Mouse (Mus musculus) neural tube, embryonic 15.5 days (tissue): Measurements from ENCODE around the gene Zfp97. TPM values are rescaled to one million over a fixed set of nuclear protein-coding genes. Genes with fewer than 3 reads are reported as not detected.
"Not testable (repeated sequence)": the region's sequence is repeated elsewhere in the genome, so short reads cannot be mapped to it uniquely, and the experiment has no call there.

Experiments used
- ATAC-seq: fragments of 200-750 bp; cut with Nextera tagmentation; 2 replicates; pipeline ENCODE4 v1.8.0; 2017; ENCODE audit warnings: mild to moderate bottlenecking, moderate TSS enrichment, moderate library complexity; ENCODE audit not compliant: low FRiP score
- H3K27ac ChIP-seq: fragments of 300-500 bp; sonication (generic); replicated peaks from 2 replicates; pipeline ENCODE4 v1.5.1; 2015; ENCODE audit warnings: mild to moderate bottlenecking, inconsistent platforms
- H3K27me3 ChIP-seq: fragments of 300-500 bp; sonication (generic); replicated peaks from 2 replicates; pipeline ENCODE4 v1.6.1; 2015; ENCODE audit warnings: inconsistent platforms
- H3K36me3 ChIP-seq: fragments of 300-500 bp; sonication (generic); 2 replicates; pipeline ENCODE4 v1.6.1; 2015; ENCODE audit warnings: inconsistent platforms
- H3K4me1 ChIP-seq: fragments of 300-500 bp; sonication (generic); 2 replicates; pipeline ENCODE4 v1.6.1; 2015; ENCODE audit warnings: inconsistent platforms
- H3K4me2 ChIP-seq: fragments of 300-500 bp; sonication (generic); 2 replicates; pipeline ENCODE4 v1.6.1; 2015; ENCODE audit warnings: inconsistent platforms, mild to moderate bottlenecking, moderate library complexity
- H3K4me3 ChIP-seq: fragments of 300-500 bp; sonication (generic); replicated peaks from 2 replicates; pipeline ENCODE4 v1.5.1; 2015; ENCODE audit warnings: mild to moderate bottlenecking, inconsistent platforms
- H3K9ac ChIP-seq: fragments of 300-500 bp; sonication (generic); replicated peaks from 2 replicates; pipeline ENCODE4 v1.6.1; 2015; ENCODE audit warnings: mild to moderate bottlenecking, inconsistent platforms
- H3K9me3 ChIP-seq: fragments of 300-500 bp; sonication (generic); replicated peaks from 2 replicates; pipeline ENCODE4 v1.6.1; 2016; ENCODE audit warnings: inconsistent platforms
- WGBS: fragments of 180-500 bp; shearing (Covaris S2); methylation state at CpG from one replicate; pipeline ENCODE4 v1.1.7; 2015; ENCODE audit warnings: mixed read lengths; 5-methylcytosine and 5-hydroxymethylcytosine counted together
- polyA plus RNA-seq: library from polyadenylated mRNA; unstranded; fragments of >200 nt; fragmentation: Nextera tagmentation; extraction: Ambion mirVana; gene quantifications from 2 replicates; pipeline ENCODE4 v1.2.1, GENCODE M21; 2015

The Zfp97 gene
- 3.9 and 4.1 TPM in 2 replicates for polyA plus RNA-seq

- not testable (repeated sequence) for H3K4me1 ChIP-seq, H3K9me3 ChIP-seq, H3K27ac ChIP-seq, H3K36me3 ChIP-seq, H3K4me2 ChIP-seq, H3K4me3 ChIP-seq, H3K27me3 ChIP-seq, H3K9ac ChIP-seq
- no CpG with 5 or more reads among the region's 8 CpGs for WGBS
- ATAC-seq: peak; percentile 98
Measured at GRCm38 (mm10) chr17:17120830-17121502, at the start of gene Zfp97. Gene Zfp97, plus strand, starts transcription at chr17:17121415.

GRCm38 (mm10) chr17:17178757-17179413 is 57.7 kb downstream of the Zfp97 start:
- peak; percentile 98 for ATAC-seq
- not testable (repeated sequence) for H3K36me3 ChIP-seq, H3K27me3 ChIP-seq, H3K27ac ChIP-seq, H3K4me1 ChIP-seq, H3K9me3 ChIP-seq, H3K9ac ChIP-seq, H3K4me2 ChIP-seq, H3K4me3 ChIP-seq
- WGBS: no CpG with 5 or more reads among the region's 8 CpGs

GRCm38 (mm10) chr17:17194761-17195160 is 73.5 kb downstream of the Zfp97 start:
- H3K4me1 ChIP-seq, H3K27ac ChIP-seq, H3K36me3 ChIP-seq, H3K27me3 ChIP-seq, H3K4me3 ChIP-seq, H3K9ac ChIP-seq, ATAC-seq, H3K4me2 ChIP-seq: not testable (repeated sequence)
- peaks cover 21% of the 10 kb centered on the region for H3K9me3 ChIP-seq

- Histone ChIP-seq H3K4me1 (no peaks in the 10 kb centered on the region), H3K27ac (no peak overlapping the region), H3K27me3 (no peaks in the 10 kb centered on the region), H3K9ac (no peak overlapping the region), H3K36me3 (peaks cover 5% of the 10 kb centered on the region; the same call in 1 of the 2 replicates), H3K4me3 (no peak overlapping the region), H3K9me3 (peaks cover 23% of the 10 kb centered on the region), H3K4me2 (no peak overlapping the region)
- ATAC-seq: no peak
Measured at GRCm38 (mm10) chr17:17195178-17195577, 74.0 kb downstream of the Zfp97 start.

GRCm38 (mm10) chr17:17196111-17196510 is 74.9 kb downstream of the Zfp97 start:
- H3K27ac ChIP-seq, H3K4me2 ChIP-seq, ATAC-seq, H3K27me3 ChIP-seq, H3K9ac ChIP-seq, H3K36me3 ChIP-seq, H3K4me3 ChIP-seq, H3K4me1 ChIP-seq: not testable (repeated sequence)
- 97% methylated on average over 3 of the region's 3 CpGs for WGBS
- H3K9me3 ChIP-seq: peaks cover 30% of the 10 kb centered on the region

Other genes starting within 250 kb of the Zfp97 start
- 2.6 and 3.6 TPM in 2 replicates for gene Zfp960, start 57.3 kb upstream of the Zfp97 start, polyA plus RNA-seq